Mouse (Mus musculus): ENCODE measurements around the gene Lect2. TPM values are rescaled to one million over a fixed set of nuclear protein-coding genes. Genes with fewer than 3 reads are reported as not detected.
A peak's percentile ranks its signal among the peaks of the same experiment; 100 is the strongest.

The Lect2 gene
- polyA plus RNA-seq (2015; fragmentation: Nextera tagmentation; extraction: Ambion mirVana): 0.44 TPM in 1 of 2 replicates, not detected in the other

DNA sequence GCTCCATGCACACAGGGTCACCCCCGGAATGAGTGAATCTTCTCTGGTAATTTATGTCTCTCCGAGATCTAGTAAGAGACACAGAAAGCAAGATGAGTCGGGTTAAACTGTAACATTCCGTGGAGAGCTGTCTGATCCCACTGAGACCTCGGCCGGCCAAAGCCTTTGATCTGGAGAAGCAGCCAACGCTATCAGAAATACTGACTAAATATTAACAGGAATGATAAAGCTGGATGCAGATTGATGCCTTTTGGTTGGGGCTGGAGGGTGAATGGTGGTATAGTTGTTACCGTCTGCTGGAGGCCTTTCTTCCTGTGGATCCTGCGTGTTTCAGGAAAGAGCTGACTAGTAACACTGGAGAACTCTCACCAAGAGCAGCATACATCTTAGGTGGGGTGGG is at the start of gene Lect2:
Lect2 (minus strand) TSS at position 102 of the 400 bp plus-strand sequence.
- H3K4me2 ChIP-seq: no peak within 1 kb of the TSS
- ATAC-seq (ENCODE audit: insufficient number of reproducible peaks, insufficient read depth, low FRiP score, low TSS enrichment, low read depth): no peak
- H3K27me3 ChIP-seq: no peaks in the 10 kb centered on the region
- H3K36me3 ChIP-seq: no peaks in the 10 kb centered on the region
- H3K9ac ChIP-seq: no peak within 1 kb of the TSS
- no peak within 1 kb of the TSS for H3K4me3 ChIP-seq
- no peak within 1 kb of the TSS for H3K27ac ChIP-seq
- peaks cover 5% of the 10 kb centered on the region; the same call in 1 of the 2 replicates for H3K4me1 ChIP-seq
- no peaks in the 10 kb centered on the region for H3K9me3 ChIP-seq
- WGBS: 78% methylated on average over 9 of the region's 9 CpGs

DNA sequence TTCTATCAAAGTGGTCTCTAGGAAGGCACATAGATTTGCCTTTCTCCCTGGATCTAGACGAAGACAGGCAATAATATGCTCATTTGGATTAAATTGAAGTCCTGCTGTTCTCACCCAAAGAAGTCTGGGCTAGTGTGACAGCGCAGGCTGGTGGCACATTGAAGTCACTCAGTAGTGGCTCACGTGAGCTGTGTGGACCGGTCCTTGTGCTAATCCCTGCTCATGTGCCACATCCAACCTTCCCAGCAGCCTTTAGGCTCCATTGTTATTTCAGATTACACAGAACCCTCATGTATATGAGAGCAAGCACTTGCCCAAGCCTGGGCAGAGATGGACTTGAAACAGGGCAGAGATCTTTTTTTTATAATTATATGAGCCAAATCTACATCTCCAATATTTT is 49.0 kb upstream of the Lect2 start:
- Histone ChIP-seq H3K4me2 (no peak overlapping the region), H3K9me3 (no peaks in the 10 kb centered on the region), H3K9ac (no peak overlapping the region), H3K36me3 (no peaks in the 10 kb centered on the region), H3K27me3 (no peaks in the 10 kb centered on the region), H3K4me1 (peaks cover 74% of the 10 kb centered on the region), H3K27ac (peak overlapping the region; percentile 82), H3K4me3 (no peak overlapping the region)
- 79% methylated on average over 4 of the region's 4 CpGs for WGBS
- ATAC-seq (ENCODE audit: insufficient number of reproducible peaks, insufficient read depth, low FRiP score, low TSS enrichment, low read depth): no peak

DNA sequence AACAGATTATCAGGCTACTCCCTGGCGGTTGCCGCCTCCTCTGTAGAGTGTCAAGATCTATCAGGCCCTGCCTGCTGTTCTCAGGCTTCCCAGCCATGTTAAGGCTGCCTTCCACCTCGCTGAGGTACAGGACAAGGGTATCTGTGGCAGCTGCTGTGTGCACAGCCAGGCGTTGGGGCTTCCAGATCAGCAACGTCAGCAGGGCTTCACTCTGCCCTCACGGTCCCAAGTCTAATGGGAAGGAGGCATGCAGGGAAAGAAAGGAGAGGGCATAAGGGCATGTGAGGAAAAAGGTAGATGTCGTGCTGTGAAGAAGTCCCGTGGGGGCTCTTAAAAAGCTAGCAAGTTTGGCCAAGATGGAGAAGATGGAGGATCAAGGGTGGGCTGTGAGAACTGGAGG is 46.9 kb upstream of the Lect2 start:
- Histone ChIP-seq H3K4me1 (peaks cover 64% of the 10 kb centered on the region), H3K27ac (no peak overlapping the region)
- no peak for ATAC-seq (ENCODE audit: insufficient number of reproducible peaks, insufficient read depth, low FRiP score, low TSS enrichment, low read depth)

DNA sequence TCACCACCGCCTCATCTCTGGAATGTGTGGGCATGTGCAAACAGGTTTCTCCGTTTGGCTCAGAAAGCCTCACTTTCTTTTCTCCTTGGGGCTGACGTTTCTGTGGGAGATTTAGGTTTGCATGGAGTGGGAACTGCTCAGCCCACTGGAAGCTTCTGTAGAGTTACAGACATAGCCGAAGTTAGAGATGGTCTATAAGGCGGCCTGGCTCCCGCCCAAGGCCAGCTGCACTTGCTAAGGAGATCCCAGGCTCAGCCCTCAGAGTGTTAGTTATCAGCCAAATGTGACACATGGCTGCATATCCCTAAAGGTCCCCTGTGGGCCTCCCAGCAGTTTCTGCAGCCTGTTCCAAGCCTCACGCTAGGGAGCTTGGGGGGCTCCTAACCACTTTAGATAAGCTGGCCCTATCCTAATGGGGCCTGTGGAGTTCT is 45.7 kb upstream of the Lect2 start:
- Histone ChIP-seq H3K9me3 (no peaks in the 10 kb centered on the region), H3K4me1 (peaks cover 54% of the 10 kb centered on the region), H3K27me3 (no peaks in the 10 kb centered on the region), H3K4me3 (no peak overlapping the region), H3K27ac (peak overlapping the region; percentile 44; the same call in 1 of the 2 replicates), H3K36me3 (no peaks in the 10 kb centered on the region), H3K4me2 (no peak overlapping the region), H3K9ac (no peak overlapping the region)
- 58% methylated on average over 7 of the region's 7 CpGs for WGBS
- no peak for ATAC-seq (ENCODE audit: insufficient number of reproducible peaks, insufficient read depth, low FRiP score, low TSS enrichment, low read depth)

More for the DNA sequence above, 46.9 kb upstream of the Lect2 start:
- Histone ChIP-seq H3K9ac (no peak overlapping the region), H3K4me2 (no peak overlapping the region), H3K36me3 (no peaks in the 10 kb centered on the region), H3K27me3 (no peaks in the 10 kb centered on the region), H3K4me3 (no peak overlapping the region), H3K9me3 (no peaks in the 10 kb centered on the region)
- WGBS: 76% methylated on average over 8 of the region's 8 CpGs

DNA sequence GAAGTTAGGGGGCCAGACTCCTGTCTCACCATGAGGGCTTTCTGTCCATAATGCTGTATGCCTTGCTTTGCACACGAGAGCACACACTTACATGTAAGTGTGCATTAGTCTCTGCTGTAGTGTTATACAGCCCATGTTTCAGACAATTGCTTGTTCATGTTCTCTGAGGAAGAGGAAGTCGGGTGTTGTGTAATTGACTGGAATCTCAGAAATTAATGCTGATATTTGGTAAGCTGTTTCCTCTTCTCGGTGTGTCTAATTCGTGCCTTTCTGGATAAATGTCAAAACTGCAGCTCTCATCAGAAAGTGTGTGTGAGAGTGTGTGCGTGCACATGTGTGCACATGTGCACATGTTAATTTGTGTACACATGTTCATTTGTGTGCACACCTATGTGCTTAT is 44.9 kb upstream of the Lect2 start:
- Histone ChIP-seq H3K9me3 (no peaks in the 10 kb centered on the region), H3K4me1 (peaks cover 52% of the 10 kb centered on the region), H3K27me3 (no peaks in the 10 kb centered on the region), H3K4me2 (no peak overlapping the region), H3K36me3 (no peaks in the 10 kb centered on the region), H3K4me3 (no peak overlapping the region), H3K9ac (no peak overlapping the region), H3K27ac (no peak overlapping the region)
- no peak for ATAC-seq (ENCODE audit: insufficient number of reproducible peaks, insufficient read depth, low FRiP score, low TSS enrichment, low read depth)
- 74% methylated on average over 5 of the region's 5 CpGs for WGBS

DNA sequence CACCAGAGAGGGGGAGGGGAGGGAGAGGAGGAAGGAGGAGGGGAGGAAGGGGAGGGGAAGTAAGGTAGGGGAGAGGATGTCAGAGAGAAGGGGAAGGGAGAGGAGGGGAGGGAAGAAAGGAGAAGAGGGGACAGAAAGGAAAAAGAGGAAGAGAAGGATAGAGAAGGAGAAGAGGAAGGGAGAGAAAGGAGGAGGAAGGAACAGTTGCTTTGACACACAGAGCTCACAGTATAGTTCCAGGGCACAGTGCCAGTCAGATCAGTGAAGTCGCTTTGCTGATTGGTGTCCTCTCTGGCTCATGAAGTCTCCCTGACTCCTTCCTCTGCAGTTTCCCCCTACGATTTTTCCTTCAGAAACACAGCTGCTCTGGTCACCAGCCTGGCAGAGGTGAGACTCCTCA is 43.6 kb upstream of the Lect2 start:
- Histone ChIP-seq H3K27me3 (no peaks in the 10 kb centered on the region), H3K9ac (no peak overlapping the region), H3K4me2 (no peak overlapping the region), H3K36me3 (no peaks in the 10 kb centered on the region), H3K9me3 (no peaks in the 10 kb centered on the region), H3K4me3 (no peak overlapping the region), H3K27ac (no peak overlapping the region), H3K4me1 (peaks cover 41% of the 10 kb centered on the region)
- no peak for ATAC-seq (ENCODE audit: insufficient number of reproducible peaks, insufficient read depth, low FRiP score, low TSS enrichment, low read depth)
- WGBS: 51% methylated on average over 2 of the region's 2 CpGs

DNA sequence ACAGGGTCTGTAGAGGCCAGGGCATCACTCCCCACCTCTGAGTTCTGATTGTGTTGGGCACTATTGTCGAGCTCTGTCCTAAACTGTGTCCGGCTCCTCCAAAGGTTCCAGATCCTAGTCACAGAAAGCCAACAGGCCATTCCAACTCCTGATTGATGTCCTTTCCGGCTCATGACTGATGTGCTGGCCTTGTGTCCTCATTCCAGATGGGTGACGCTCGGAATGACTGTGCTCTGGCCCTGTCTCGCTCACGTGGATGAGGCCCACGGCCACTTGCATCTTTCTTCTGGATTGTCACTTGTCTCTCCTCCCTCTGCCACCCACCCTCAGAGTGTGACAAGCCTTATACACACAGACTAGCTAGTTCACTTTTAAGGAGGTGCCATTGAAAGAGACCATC is 42.9 kb upstream of the Lect2 start:
- Histone ChIP-seq H3K4me1 (peaks cover 35% of the 10 kb centered on the region), H3K4me2 (no peak overlapping the region), H3K9me3 (no peaks in the 10 kb centered on the region), H3K9ac (no peak overlapping the region), H3K27me3 (no peaks in the 10 kb centered on the region), H3K4me3 (no peak overlapping the region), H3K27ac (no peak overlapping the region), H3K36me3 (no peaks in the 10 kb centered on the region)
- WGBS: 92% methylated on average over 8 of the region's 8 CpGs
- no peak for ATAC-seq (ENCODE audit: insufficient number of reproducible peaks, insufficient read depth, low FRiP score, low TSS enrichment, low read depth)

DNA sequence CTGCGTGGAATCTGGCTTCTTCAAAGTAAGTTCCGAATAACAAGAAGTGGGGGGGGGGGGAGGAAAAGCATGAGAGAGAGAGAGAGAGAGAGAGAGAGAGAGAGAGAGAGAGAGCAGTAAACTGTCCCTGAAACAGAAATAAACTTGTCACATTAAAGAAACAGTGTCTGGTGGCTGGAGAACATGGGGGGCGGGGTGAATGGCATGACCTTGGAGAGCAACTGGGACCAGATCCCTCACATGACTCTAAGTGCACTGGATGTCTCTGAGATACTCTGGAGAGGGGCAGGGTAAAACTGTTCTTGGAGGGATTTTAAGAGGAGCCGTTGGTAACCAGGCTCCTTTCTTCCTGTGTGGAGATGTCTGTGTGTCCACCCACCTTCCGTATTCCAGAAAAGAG is 41.9 kb upstream of the Lect2 start:
- no peak for ATAC-seq (ENCODE audit: insufficient number of reproducible peaks, insufficient read depth, low FRiP score, low TSS enrichment, low read depth)
- 71% methylated on average over 5 of the region's 5 CpGs for WGBS
- no peak overlapping the region for H3K9ac ChIP-seq
- no peaks in the 10 kb centered on the region for H3K27me3 ChIP-seq
- H3K4me2 ChIP-seq: no peak overlapping the region
- no peak overlapping the region for H3K4me3 ChIP-seq
- no peak overlapping the region for H3K27ac ChIP-seq
- H3K9me3 ChIP-seq: no peaks in the 10 kb centered on the region
- H3K36me3 ChIP-seq: no peaks in the 10 kb centered on the region
- peaks cover 33% of the 10 kb centered on the region for H3K4me1 ChIP-seq

DNA sequence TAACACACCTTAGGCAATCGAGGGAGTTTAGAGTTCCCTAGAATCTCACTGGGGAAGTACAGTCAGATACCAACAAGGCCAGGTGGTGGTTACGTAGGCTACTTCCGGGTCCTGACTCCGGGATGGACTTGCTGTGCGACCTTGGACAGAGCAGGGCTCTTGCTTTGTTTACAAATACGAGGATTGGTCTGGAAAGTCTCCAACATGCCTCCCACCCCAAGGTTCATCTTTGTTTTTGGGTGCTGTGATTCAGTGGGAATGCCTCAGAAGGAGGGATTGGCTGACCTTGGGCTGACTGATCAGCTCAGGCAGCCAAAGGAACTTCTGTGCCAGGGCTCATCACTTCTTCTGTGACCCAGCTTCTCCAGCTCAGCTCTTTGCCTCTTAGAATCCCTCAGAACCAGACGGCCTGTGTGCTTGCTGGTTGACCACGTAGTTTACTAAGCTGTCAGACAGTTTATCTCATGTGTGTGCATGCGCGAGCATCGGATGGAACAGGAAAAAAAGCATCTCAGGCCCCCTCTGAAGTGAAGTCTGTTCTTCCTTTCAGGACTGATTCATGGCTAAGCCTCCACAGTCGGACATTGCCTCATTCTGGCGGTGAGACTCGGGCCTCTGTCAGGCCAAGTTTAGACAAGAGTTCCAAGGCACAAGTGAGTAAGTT is 40.3 kb upstream of the Lect2 start:
- Histone ChIP-seq H3K4me3 (no peak overlapping the region), H3K36me3 (no peaks in the 10 kb centered on the region), H3K4me1 (peaks cover 29% of the 10 kb centered on the region), H3K27me3 (no peaks in the 10 kb centered on the region), H3K9ac (no peak overlapping the region), H3K27ac (no peak overlapping the region), H3K9me3 (no peaks in the 10 kb centered on the region), H3K4me2 (no peak overlapping the region)
- ATAC-seq (ENCODE audit: insufficient number of reproducible peaks, insufficient read depth, low FRiP score, low TSS enrichment, low read depth): no peak
- WGBS: 87% methylated on average over 14 of the region's 14 CpGs

DNA sequence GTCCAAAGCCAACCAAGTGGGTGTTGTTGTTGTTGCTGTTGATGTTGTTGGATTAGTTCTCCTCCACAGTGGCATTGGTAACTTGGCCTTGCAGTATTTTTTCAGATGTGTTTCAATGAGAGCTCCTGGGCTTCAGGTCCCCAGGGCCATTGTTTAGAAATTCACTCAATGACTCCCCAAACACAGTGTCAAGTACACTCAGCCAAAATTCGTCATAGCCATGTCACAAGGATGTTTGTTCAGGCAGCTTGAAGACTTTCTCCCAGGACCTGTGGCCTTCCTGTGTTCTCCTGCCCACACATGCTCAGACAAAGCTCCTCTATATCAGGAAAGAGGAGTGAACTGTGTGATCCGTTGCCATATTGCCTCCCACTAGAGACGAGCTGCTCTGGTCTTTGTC is 37.7 kb upstream of the Lect2 start:
- Histone ChIP-seq H3K27me3 (no peaks in the 10 kb centered on the region), H3K4me1 (peaks cover 31% of the 10 kb centered on the region), H3K36me3 (no peaks in the 10 kb centered on the region), H3K9me3 (no peaks in the 10 kb centered on the region), H3K4me3 (no peak overlapping the region), H3K27ac (no peak overlapping the region), H3K9ac (no peak overlapping the region), H3K4me2 (no peak overlapping the region)
- no peak for ATAC-seq (ENCODE audit: insufficient number of reproducible peaks, insufficient read depth, low FRiP score, low TSS enrichment, low read depth)
- whole genome bisulfite sequencing: 74% methylated on average over 3 of the region's 3 CpGs

DNA sequence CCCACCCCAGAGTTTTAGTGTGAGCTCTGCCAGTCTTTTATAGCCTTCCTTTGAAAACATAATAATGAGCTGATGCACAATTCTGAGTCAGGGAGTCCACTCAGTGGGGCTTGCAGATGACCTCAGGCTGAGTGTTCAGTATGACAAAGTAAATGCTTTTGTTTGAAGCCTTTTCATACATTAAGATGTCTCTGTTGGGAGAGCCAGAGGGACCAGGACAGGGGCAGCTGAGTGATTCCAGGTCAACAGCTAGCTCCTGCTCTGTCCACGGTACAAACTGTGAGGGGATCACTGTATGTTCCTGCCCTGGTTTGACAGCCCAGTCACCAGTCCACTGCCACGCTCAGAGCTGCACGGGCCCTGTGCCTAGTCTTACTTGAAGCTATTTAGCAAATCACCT is 34.4 kb upstream of the Lect2 start:
- H3K9me3 ChIP-seq: no peaks in the 10 kb centered on the region
- 0 out of 2 replicates have a peak overlapping the region, but pooled peaks have one; percentile 21 for H3K9ac ChIP-seq
- peaks cover 35% of the 10 kb centered on the region for H3K4me1 ChIP-seq
- H3K27me3 ChIP-seq: no peaks in the 10 kb centered on the region
- H3K27ac ChIP-seq: peak overlapping the region; percentile 95
- WGBS: 27% methylated on average over 3 of the region's 3 CpGs
- H3K36me3 ChIP-seq: no peaks in the 10 kb centered on the region
- H3K4me2 ChIP-seq: no peak overlapping the region
- no peak overlapping the region for H3K4me3 ChIP-seq
- no peak for ATAC-seq (ENCODE audit: insufficient number of reproducible peaks, insufficient read depth, low FRiP score, low TSS enrichment, low read depth)

DNA sequence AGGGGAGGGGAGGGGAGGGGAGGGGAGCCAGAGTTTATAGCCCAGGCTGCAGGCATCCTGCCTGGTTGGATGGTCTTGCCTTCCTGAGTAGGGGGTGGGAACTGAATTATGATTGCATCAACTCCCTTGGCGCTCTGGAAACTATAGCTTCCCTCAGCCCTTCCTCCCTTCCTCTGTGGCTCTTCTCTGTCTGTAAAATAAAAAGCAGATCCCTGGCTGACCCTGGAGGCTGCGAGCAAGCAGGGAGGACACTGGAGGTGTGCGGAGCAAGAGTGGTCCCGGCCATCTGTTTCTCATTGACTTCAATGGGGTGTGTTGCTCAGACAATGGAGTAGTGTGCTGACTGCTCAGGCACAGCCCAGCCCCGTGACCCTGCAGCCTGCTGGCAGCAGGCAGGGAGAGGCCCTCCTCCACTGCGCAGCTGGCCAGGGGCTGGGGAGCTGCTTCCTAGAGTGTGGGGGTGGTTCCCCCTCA is 33.7 kb upstream of the Lect2 start:
- H3K4me2 ChIP-seq: peak overlapping the region; percentile 47
- H3K27ac ChIP-seq: peak overlapping the region; percentile 95
- peak overlapping the region; percentile 6; the same call in 1 of the 2 replicates for H3K4me3 ChIP-seq
- H3K4me1 ChIP-seq: peaks cover 38% of the 10 kb centered on the region
- H3K9me3 ChIP-seq: no peaks in the 10 kb centered on the region
- H3K27me3 ChIP-seq: no peaks in the 10 kb centered on the region
- peak; percentile 93 for ATAC-seq (ENCODE audit: insufficient number of reproducible peaks, insufficient read depth, low FRiP score, low TSS enrichment, low read depth)
- H3K9ac ChIP-seq: 0 out of 2 replicates have a peak overlapping the region, but pooled peaks have one; percentile 27
- under 1% methylated on average over 6 of the region's 6 CpGs for WGBS
- H3K36me3 ChIP-seq: no peaks in the 10 kb centered on the region

Data from embryonic facial prominence, embryonic 13.5 days (tissue).